Mouse (Mus musculus) T-helper 2 cell (primary cell): ENCODE results near the gene 1700016K19Rik.

Experiments
- in situ Hi-C: fragments of 300-600 bp; cut with MboI, MseI; formaldehyde crosslinking; loops from one replicate; pipeline ENCODE4 v1.15.1; 2025; ENCODE audit warnings: high pct_unique_total_duplicates

1700016K19Rik gene

GRCm38 (mm10) chr11:75999440-76000155 lies at the start of gene 1700016K19Rik:
TSS of gene 1700016K19Rik (plus strand) at chr11:75999912.
- in situ Hi-C loops = no loop called here

GRCm38 (mm10) chr11:75950459-75950858 lies 49.3 kb upstream of the 1700016K19Rik start:
- in situ Hi-C loops = no loop called here

GRCm38 (mm10) chr11:75951895-75952294 lies 47.8 kb upstream of the 1700016K19Rik start:
- in situ Hi-C loops = no loop called here

- in situ Hi-C loops = no loop called here
Observed at GRCm38 (mm10) chr11:75954896-75955295, 44.8 kb upstream of the 1700016K19Rik start.

GRCm38 (mm10) chr11:75956651-75957050 lies 43.1 kb upstream of the 1700016K19Rik start:
- in situ Hi-C loops = no loop called here

- in situ Hi-C loops = no loop called here
Observed at GRCm38 (mm10) chr11:75957124-75957832, 42.4 kb upstream of the 1700016K19Rik start.

GRCm38 (mm10) chr11:75961782-75962181 lies 37.9 kb upstream of the 1700016K19Rik start:
- in situ Hi-C loops = no loop called here

GRCm38 (mm10) chr11:75963730-75964475 lies 35.8 kb upstream of the 1700016K19Rik start:
- in situ Hi-C loops = no loop called here

GRCm38 (mm10) chr11:75964476-75964730 lies 35.3 kb upstream of the 1700016K19Rik start:
- in situ Hi-C loops = no loop called here

- in situ Hi-C loops = loop anchor here (5.0 kb wide), 2 partner anchors 59 to 194 kb away; no protein-coding TSS in a partner anchor
Observed at GRCm38 (mm10) chr11:75965674-75966400, 33.9 kb upstream of the 1700016K19Rik start.

- in situ Hi-C loops = loop anchor here (5.0 kb wide), 2 partner anchors 59 to 194 kb away; no protein-coding TSS in a partner anchor
Observed at GRCm38 (mm10) chr11:75966401-75967372, 33.0 kb upstream of the 1700016K19Rik start.

- in situ Hi-C loops = loop anchor here (5.0 kb wide), 2 partner anchors 61 to 196 kb away; no protein-coding TSS in a partner anchor
Observed at GRCm38 (mm10) chr11:75968761-75969160, 31.0 kb upstream of the 1700016K19Rik start.

- in situ Hi-C loops = no loop called here
Observed at GRCm38 (mm10) chr11:75970629-75971028, 29.1 kb upstream of the 1700016K19Rik start.

- in situ Hi-C loops = no loop called here
Observed at GRCm38 (mm10) chr11:75972188-75972587, 27.5 kb upstream of the 1700016K19Rik start.

- in situ Hi-C loops = no loop called here
Observed at GRCm38 (mm10) chr11:75972916-75973567, 26.7 kb upstream of the 1700016K19Rik start.

- in situ Hi-C loops = no loop called here
Observed at GRCm38 (mm10) chr11:75973988-75974387, 25.7 kb upstream of the 1700016K19Rik start.

- in situ Hi-C loops = no loop called here
Observed at GRCm38 (mm10) chr11:75976748-75977147, 23.0 kb upstream of the 1700016K19Rik start.

- in situ Hi-C loops = no loop called here
Observed at GRCm38 (mm10) chr11:75978051-75978450, 21.7 kb upstream of the 1700016K19Rik start.

GRCm38 (mm10) chr11:75980413-75980812 lies 19.3 kb upstream of the 1700016K19Rik start:
- in situ Hi-C loops = no loop called here

GRCm38 (mm10) chr11:75983194-75983593 lies 16.5 kb upstream of the 1700016K19Rik start:
- in situ Hi-C loops = no loop called here
